Mouse (Mus musculus) myocyte (in vitro differentiated cells): ENCODE data around the gene Pcdh10. TPM values are rescaled to one million over a fixed set of nuclear protein-coding genes. Genes with fewer than 3 reads are reported as not detected.

Experiments used
- H3K27me3 ChIP-seq: one replicate; pipeline ENCODE4 v1.6.1; 2011; ENCODE audit not compliant: control insufficient read depth, insufficient read depth, insufficient read length
- H3K36me3 ChIP-seq: one replicate; pipeline ENCODE4 v1.6.1; 2011; ENCODE audit not compliant: control insufficient read depth, insufficient read depth
- H3K4me2 ChIP-seq: one replicate; pipeline ENCODE4 v1.6.1; 2011; ENCODE audit warnings: low read depth, control low read depth
- H3K4me3 ChIP-seq: one replicate; pipeline ENCODE4 v1.5.1; 2011; ENCODE audit warnings: mild to moderate bottlenecking, control low read depth, moderate library complexity
- H3K79me2 ChIP-seq: one replicate; pipeline ENCODE4 v1.6.1; 2011; ENCODE audit not compliant: control insufficient read depth, insufficient read depth
- H3ac ChIP-seq: one replicate; pipeline ENCODE4 v1.6.1; 2011; ENCODE audit not compliant: control insufficient read depth, insufficient read length
- CEBPB ChIP-seq: IDR thresholded peaks from 2 replicates; pipeline ENCODE4 v1.6.1; 2011; ENCODE audit warnings: mild to moderate bottlenecking, moderate library complexity; ENCODE audit not compliant: poor library complexity, insufficient read depth, severe bottlenecking
- E2F4 ChIP-seq: IDR thresholded peaks from one replicate; pipeline ENCODE4 v1.6.1; 2011; ENCODE audit warnings: mild to moderate bottlenecking, control low read depth, moderate library complexity; ENCODE audit not compliant: insufficient read depth
- MAX ChIP-seq: IDR thresholded peaks from one replicate; pipeline ENCODE4 v1.6.1; 2011; ENCODE audit warnings: low read depth, mild to moderate bottlenecking, control low read depth
- MYOD1 ChIP-seq, 3 experiments: IDR thresholded peaks; one replicate each; pipeline ENCODE4 v1.6.1; 2011; ENCODE audit warnings: control low read depth in 2 of 3, low read depth in 2 of 3, mild to moderate bottlenecking in 2 of 3, moderate library complexity in 1 of 3; ENCODE audit not compliant: insufficient read length in 2 of 3, control insufficient read depth in 1 of 3
- MYOG ChIP-seq, 3 experiments: IDR thresholded peaks; one replicate each; pipeline ENCODE4 v1.6.1; 2011; ENCODE audit warnings: control low read depth in 2 of 3, low read depth in 2 of 3, mild to moderate bottlenecking in 2 of 3; ENCODE audit not compliant: insufficient read length in 2 of 3, control insufficient read depth in 1 of 3, insufficient read depth in 1 of 3
- POLR2A ChIP-seq: IDR thresholded peaks from one replicate; pipeline ENCODE4 v1.6.1; 2011; ENCODE audit warnings: low read depth, mild to moderate bottlenecking, control low read depth, moderate library complexity; ENCODE audit not compliant: insufficient read length
- POLR2AphosphoS2 ChIP-seq: IDR thresholded peaks from one replicate; pipeline ENCODE4 v1.6.1; 2011; ENCODE audit warnings: low read depth, control low read depth; ENCODE audit not compliant: insufficient read length
- REST ChIP-seq: IDR thresholded peaks from one replicate; pipeline ENCODE4 v1.6.1; 2011; ENCODE audit warnings: mild to moderate bottlenecking, control low read depth, moderate library complexity; ENCODE audit not compliant: insufficient read depth, insufficient read length
- SRF ChIP-seq: IDR thresholded peaks from one replicate; pipeline ENCODE4 v1.6.1; 2011; ENCODE audit warnings: low read depth; ENCODE audit not compliant: control insufficient read depth, insufficient read length
- TCF12 ChIP-seq: IDR thresholded peaks from one replicate; pipeline ENCODE4 v1.6.1; 2011; ENCODE audit warnings: mild to moderate bottlenecking, control low read depth; ENCODE audit not compliant: poor library complexity, insufficient read depth, severe bottlenecking
- TCF3 ChIP-seq: IDR thresholded peaks from one replicate; pipeline ENCODE4 v1.6.1; 2011; ENCODE audit warnings: low read depth, control low read depth; ENCODE audit not compliant: insufficient read length
- USF1 ChIP-seq: IDR thresholded peaks from one replicate; pipeline ENCODE4 v1.6.1; 2011; ENCODE audit warnings: low read depth, mild to moderate bottlenecking, control low read depth, moderate library complexity
- polyA plus RNA-seq: library from polyadenylated mRNA; unstranded; fragments of >200 nt; fragmentation: generic; extraction: Trizol; gene quantifications from one replicate; pipeline ENCODE4 v1.2.1, GENCODE M21; 2012; ENCODE audit warnings: missing spikeins

The Pcdh10 gene
- polyA plus RNA-seq, 1 experiment = not detected

GRCm38 (mm10) chr3:45377391-45377998 lies 703 bp upstream of the Pcdh10 start:
- Histone ChIP-seq H3ac (no peak overlapping the region), H3K4me3 (peak overlapping the region; percentile 22), H3K79me2 (no peaks in the 10 kb centered on the region), H3K36me3 (no peaks in the 10 kb centered on the region), H3K27me3 (peaks cover 18% of the 10 kb centered on the region), H3K4me2 (peak overlapping the region; percentile 100)
- no peak for TF ChIP-seq TCF12
- TF ChIP-seq E2F4 = no peak
- no peak for TF ChIP-seq USF1
- no peak for TF ChIP-seq SRF
- no peak for TF ChIP-seq TCF3
- no peak for TF ChIP-seq POLR2A
- TF ChIP-seq POLR2AphosphoS2 = no peak
- TF ChIP-seq CEBPB = no peak
- TF ChIP-seq MYOD1 (IDR thresholded peaks at IDR 0.05; ENCODE audit: control insufficient read depth in 1 of 3, insufficient read length in 2 of 3, low read depth in 2 of 3) = no peak
- no peak for TF ChIP-seq MAX

- Histone ChIP-seq H3K27me3 (peaks cover 18% of the 10 kb centered on the region), H3K4me2 (peak overlapping the region; percentile 27), H3K36me3 (no peaks in the 10 kb centered on the region), H3K79me2 (no peaks in the 10 kb centered on the region), H3K4me3 (no peak overlapping the region), H3ac (no peak overlapping the region)
- no peak for TF ChIP-seq MYOG (IDR thresholded peaks at IDR 0.05; ENCODE audit: control insufficient read depth in 1 of 3, insufficient read depth in 1 of 3, insufficient read length in 2 of 3, low read depth in 2 of 3)
- no peak for TF ChIP-seq E2F4
- TF ChIP-seq POLR2A = no peak
- no peak for TF ChIP-seq MYOD1 (IDR thresholded peaks at IDR 0.05; ENCODE audit: control insufficient read depth in 1 of 3, insufficient read length in 2 of 3, low read depth in 2 of 3)
- no peak for TF ChIP-seq SRF
These were observed 1.4 kb downstream of the Pcdh10 start for GRCm38 (mm10) chr3:45379541-45379971.

- Histone ChIP-seq H3K4me3 (no peak overlapping the region), H3ac (no peak overlapping the region), H3K4me2 (no peak overlapping the region), H3K27me3 (peaks cover 18% of the 10 kb centered on the region), H3K79me2 (no peaks in the 10 kb centered on the region), H3K36me3 (no peaks in the 10 kb centered on the region)
- TF ChIP-seq MYOD1 (IDR thresholded peaks at IDR 0.05; ENCODE audit: control insufficient read depth in 1 of 3, insufficient read length in 2 of 3, low read depth in 2 of 3) (no peak), POLR2A (no peak), TCF12 (no peak), TCF3 (no peak), POLR2AphosphoS2 (no peak), E2F4 (no peak)
These were observed 2.0 kb downstream of the Pcdh10 start for GRCm38 (mm10) chr3:45379972-45380761.

GRCm38 (mm10) chr3:45380811-45381761 lies 2.9 kb downstream of the Pcdh10 start:
- no peak overlapping the region for H3K4me2 ChIP-seq
- H3ac ChIP-seq = no peak overlapping the region
- no peaks in the 10 kb centered on the region for H3K79me2 ChIP-seq
- no peak overlapping the region for H3K4me3 ChIP-seq
- TF ChIP-seq MAX (no peak), SRF (no peak), E2F4 (no peak), POLR2AphosphoS2 (no peak), TCF12 (no peak), MYOD1 (IDR thresholded peaks at IDR 0.05; ENCODE audit: control insufficient read depth in 1 of 3, insufficient read length in 2 of 3, low read depth in 2 of 3) (no peak), REST (no peak), CEBPB (no peak), POLR2A (no peak), MYOG (IDR thresholded peaks at IDR 0.05; ENCODE audit: control insufficient read depth in 1 of 3, insufficient read depth in 1 of 3, insufficient read length in 2 of 3, low read depth in 2 of 3) (no peak)
- H3K36me3 ChIP-seq = no peaks in the 10 kb centered on the region
- H3K27me3 ChIP-seq = peaks cover 18% of the 10 kb centered on the region
